Mouse (Mus musculus) inflammation-experienced regulatory T-cells, adult 6 months (primary cell): ENCODE results near the gene Srsf5. TPM values are rescaled to one million over a fixed set of nuclear protein-coding genes. Genes with fewer than 3 reads are reported as not detected.

Source experiments
- ATAC-seq: one replicate; pipeline ENCODE4 v1.8.0; 2017
- polyA plus RNA-seq, 3 experiments: library from polyadenylated mRNA; unstranded; fragments of 100-300 nt; shearing (Covaris generic); gene quantifications; one replicate each; pipeline ENCODE4 v1.2.1; 2017

Srsf5 gene
- polyA plus RNA-seq: 100 to 1,000 TPM; 316 to 665 (median 602) TPM

- ATAC-seq: peak; percentile 76
These were observed at the start of gene Srsf5 for GRCm38 (mm10) chr12:80945334-80945995. Gene Srsf5 (plus strand): TSS chr12:80945504.

DNA sequence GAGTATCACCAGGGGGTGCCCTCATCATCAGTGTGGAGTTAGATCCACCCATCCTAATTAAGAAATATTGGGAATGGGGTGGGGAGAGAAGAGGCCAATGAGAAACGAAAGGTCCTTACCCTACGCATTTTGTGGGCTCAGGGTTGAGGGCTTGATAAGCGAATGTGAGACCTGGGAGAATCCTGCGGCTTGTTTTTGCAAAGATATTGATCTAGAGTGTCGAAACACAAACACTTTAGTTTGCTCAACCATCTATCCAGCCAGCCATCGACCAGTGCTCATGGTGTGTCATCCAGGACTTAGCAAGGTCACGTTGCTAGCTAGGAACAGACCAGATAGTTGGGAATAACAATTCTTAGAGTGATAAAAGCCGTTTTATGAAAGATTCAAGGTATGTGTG, 35.7 kb upstream of the Srsf5 start:
- ATAC-seq: no peak

DNA sequence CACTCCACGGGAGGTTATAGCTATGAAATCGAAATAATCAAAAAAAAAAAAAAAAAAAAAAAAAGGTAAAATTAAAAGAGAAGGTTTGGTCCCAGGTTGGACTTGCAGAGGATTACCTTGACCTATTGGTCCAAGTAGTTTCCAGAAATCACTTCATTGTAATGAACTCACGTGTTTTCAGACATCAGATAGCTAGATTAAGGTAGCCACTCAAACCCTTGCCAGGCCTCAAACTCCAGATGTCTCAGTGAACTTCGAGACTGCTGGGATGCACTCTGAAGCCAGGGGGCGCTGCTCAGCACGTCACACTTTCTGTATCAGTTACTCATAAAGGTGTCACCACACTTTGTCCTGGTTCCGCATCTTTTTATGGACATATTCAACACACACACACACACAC, 27.5 kb upstream of the Srsf5 start:
- no peak for ATAC-seq

DNA sequence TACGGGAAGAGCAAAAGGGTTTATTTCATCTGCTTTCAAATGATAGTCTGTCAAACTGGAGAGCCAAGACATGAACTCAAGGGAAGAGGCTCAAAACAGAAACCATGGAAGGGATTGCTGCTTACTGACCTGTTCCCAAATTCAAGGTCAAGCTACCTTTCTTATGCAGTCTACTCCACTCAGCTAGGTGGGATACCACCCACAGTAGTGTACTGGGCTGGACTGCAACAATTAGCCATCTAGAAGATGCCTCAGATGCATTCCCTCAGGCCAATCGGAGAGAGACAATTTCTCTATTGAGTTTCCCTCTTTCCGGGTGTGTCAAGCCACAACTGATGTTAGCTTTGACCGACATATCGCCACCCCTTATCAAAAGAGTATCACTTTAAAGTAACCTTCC, 24.0 kb upstream of the Srsf5 start:
- ATAC-seq: no peak

DNA sequence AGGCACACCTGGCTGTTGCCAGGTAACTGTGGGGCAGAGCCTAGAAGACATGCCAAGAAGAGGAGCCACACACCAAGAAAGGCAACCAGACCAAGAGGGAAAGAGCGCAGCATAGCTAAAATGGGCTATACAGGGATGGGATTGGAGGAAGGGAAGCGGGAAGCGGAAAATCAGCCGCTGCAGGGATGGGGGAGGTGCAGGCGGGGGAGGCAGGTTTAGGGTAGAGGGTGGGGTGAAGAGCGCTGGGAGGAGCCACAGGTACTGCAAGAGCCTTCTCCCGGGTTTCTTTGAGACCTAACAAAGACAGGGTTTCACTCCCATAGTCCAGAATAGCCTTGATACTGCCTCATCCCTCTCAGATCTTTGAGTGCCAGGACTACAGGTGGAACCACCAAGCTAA, 22.4 kb upstream of the Srsf5 start:
- no peak for ATAC-seq

DNA sequence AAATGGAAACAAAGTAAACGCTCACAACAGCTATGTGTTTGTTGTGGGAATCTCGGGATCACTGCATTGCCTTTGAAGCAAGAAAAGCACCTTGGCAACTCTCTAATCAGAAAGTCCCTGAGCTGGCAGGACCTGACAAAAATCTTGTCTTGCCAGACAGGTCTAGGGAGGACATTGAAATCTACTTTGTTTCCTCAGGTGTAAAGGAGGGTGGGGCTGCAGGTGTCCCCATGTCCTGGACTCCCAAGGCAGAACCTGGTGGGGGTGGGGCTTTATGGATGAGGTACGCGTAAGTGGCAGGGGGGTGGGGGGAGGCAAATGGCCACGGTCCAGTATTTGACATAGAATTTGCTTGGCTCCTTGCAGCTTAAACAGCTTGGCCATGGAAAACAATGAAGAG, 21.7 kb upstream of the Srsf5 start:
- no peak for ATAC-seq

DNA sequence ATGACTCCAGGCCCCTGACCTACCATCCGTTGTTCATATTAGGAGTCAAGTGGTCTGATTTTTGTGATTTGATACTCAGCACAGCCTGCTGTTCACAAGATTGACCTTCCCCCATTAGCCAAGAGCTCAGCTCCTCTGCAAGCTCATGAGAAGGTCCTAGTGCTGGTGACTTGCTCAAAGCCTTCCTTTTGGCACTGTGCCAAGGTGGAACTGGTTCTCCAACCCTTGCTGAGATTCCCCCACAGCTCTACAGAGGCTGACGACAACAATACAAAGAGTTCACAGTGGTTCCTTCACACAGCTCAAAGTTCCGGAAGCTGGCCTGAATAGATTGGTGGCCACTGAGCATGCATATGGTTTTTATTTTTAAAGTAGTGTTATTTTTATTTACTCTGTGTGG, 21.1 kb upstream of the Srsf5 start:
- no peak for ATAC-seq

- no peak for ATAC-seq
These were observed 19.4 kb upstream of the Srsf5 start for GRCm38 (mm10) chr12:80925919-80926318.

DNA sequence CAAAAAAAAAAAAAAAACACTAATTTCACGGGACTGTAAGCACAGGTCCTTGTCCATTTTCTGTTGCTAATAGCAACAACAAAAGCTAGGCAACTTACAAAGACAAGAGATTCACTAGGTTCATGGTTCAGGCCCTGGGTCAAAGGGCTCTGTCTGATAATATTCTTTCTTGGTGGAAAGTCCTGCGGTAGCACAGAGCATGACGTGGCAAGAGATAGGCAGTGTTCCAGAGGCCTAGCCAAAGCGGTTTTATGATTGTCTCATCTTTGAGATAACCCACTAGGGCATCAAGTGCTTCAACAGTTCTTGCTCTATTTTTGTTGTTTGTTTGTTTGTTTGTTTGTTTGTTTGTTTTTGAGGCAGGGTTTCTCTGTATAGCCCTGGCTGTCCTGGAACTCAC, 18.8 kb upstream of the Srsf5 start:
- ATAC-seq: no peak

DNA sequence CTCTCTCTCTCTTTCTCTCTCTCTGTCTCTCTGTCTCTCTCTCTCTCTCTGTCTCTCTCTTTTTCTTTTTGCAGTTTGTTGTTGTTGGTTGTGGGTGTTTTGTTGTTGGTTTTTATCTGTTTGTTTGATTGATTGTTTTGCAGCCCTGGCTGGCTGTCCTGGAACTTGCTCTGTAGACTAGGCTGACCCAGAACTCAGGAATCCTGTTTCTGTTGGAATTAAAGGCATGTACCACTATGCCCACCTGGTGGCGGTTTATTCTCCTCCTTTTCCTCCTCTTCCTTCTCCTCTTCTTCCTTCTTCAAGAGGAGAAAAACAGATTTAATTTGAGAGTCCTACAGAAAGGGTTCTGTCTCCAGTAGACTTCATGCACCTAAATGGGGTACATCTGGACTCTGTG, 17.8 kb upstream of the Srsf5 start:
- ATAC-seq: no peak

GRCm38 (mm10) chr12:80928881-80929280, 16.4 kb upstream of the Srsf5 start:
- ATAC-seq: no peak

DNA sequence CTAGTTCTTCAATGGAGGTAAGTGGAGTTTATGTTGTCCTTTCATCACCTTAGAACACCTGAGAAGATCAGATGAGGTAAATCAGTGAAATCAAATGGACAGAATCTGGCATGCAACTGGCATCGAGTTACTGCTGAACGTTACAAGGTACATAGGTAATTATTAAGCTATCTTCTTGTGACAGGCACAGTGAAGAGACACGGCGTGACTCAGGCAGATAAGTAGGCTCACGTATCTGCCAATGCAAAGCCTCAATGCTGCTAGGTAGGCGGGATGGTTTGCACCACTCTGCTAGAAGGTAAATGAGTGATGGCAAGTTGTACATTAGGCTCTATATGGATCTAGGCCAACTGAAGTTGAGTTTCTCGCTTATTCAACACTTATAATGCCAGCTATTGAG, 15.2 kb upstream of the Srsf5 start:
- ATAC-seq: no peak

DNA sequence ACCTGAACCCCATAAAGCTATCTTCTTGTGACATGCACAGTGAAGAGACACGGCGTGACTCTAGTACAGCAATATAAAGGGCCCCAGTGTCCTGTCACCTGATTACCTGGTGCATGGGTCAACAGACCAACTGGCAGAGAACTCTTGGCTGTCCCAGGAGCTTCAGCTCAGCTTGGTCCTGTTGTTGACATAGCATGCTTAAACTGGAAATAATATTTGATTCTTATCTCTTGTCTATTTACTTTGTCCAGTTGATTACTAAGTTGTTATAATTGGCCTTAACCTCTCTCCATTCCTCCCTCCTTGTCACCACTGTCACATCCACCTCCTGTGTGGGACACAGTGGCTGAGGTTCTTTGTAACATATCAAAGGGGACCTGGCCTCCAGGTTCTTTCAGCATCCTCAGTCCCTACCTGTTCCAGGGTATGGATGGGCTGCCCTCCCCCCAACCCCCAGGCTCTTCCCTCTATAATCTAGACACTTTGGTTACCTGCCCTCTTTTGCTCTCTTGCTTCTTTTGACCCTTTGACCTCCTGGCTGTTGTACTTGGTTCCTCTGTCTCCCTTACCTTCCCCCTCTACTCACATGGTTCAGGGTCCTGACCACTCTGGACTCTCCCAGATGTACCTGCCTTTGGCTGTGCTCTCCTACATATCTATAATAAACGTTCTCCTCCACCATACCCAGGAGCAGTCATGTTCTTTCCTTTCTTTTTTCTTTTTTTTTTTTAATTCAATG, 13.7 kb upstream of the Srsf5 start:
- no peak for ATAC-seq

- no peak for ATAC-seq
These were observed 12.4 kb upstream of the Srsf5 start for GRCm38 (mm10) chr12:80932865-80933264.

GRCm38 (mm10) chr12:80936751-80937150, 8.6 kb upstream of the Srsf5 start:
- no peak for ATAC-seq

DNA sequence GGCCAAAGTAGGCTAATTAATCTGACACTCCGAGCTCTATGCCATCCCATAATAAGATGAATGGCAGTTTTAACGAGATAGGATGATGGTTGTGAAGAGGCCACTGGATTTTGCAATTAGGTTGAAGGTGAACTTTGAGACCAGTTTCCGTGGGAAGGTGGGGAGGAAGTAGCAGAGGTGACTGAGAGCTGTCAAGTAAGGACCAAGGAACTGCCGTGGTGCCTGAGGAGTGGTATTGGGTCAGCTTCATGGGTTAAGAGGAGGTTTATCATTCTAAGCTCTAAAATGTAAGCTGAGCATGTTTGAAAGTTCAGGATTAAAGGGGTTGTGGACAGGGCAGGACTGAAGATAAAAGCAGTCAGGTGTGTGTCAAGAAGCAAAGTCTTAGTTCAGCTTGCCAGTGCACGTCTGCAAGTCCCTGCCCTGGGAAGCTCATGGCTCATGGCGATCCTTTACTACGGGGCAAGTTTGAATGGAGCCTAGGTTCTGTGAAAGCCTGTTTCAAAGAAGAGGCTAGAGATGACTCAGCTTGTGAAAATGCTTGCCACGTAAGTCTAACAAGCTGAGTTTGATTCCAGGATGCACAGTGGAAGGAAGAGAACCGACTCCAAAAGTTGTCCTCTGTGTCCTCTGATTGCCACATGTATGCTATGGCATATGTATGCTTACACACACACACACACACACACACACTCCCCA, 7.8 kb upstream of the Srsf5 start:
- no peak for ATAC-seq

DNA sequence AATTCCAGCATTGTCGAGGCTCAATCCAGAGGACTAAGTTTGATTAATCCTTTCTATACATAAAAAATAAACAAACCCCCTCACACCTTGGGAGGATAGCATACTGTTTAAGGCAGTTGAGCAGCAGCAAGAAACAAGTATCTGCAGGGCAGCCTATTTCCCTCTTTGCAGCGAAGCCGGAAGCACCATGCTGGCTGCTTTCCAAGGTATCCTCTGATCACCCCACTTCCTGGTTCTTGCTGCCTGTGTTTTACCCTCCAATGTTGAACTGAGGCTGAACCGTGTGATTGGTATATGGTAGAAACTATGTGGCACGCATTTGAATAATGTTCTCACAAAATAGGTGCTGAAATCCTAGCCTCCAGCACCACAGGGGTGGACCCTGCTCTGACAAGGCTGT, 6.7 kb upstream of the Srsf5 start:
- peak; percentile 94 for ATAC-seq

DNA sequence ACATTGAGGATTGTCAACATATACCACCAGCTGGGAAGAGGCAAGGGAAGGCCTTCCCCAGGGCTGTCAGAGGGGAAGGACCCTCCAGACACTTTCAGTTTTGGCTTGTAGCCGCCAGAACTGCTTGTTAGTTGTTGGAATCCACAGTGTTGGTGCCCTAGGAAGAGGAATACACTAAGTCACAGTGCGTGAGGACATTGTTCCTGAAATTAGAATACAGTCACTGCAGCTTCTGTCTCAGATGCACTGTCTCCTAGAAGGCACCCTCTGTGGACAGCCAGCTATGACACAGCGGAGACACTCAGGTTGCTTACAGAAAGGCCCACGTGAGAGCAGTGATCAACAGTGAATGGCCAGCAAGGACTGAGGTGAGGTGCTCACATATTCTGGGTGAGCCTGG, 6.1 kb upstream of the Srsf5 start:
- ATAC-seq: no peak

- no peak for ATAC-seq
These were observed 3.4 kb upstream of the Srsf5 start for GRCm38 (mm10) chr12:80941886-80942285.

DNA sequence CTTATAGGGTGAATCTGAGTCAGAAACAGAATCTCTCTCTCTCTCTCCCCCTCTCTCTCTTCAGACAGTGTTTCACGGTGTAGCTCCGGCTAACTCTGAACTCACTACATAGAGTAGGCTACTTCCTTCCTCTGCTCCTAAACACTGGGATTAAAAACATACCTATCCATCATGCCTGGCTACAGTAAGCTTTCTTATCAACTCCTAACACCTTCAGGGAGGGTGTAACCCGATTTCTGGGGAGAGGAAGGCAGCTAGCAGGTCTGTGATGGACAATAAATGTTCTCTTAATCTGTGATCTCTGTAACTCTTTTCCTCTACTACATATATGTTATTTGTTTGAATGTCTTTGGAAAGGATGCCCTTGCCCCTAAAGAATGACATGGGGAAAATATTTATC, 1.9 kb upstream of the Srsf5 start:
- ATAC-seq: no peak

DNA sequence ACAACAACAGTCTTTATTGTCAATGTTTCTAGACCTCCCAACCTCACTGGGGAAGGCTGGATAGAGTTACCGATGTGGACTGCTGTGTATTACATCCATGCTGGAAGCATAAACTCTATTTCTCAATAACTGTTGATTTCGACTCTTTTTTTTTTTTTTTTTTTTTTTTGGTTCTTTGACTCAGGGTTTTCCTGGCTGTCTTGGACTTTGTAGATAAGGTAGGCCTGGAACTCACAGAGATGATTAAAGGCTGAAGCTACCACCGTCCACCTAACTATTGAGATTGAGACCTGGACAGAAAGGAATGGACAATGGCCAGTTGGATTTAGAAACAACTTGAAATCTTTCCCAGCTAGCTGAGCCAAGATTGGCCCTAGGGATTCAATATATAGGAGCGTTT, 1.1 kb upstream of the Srsf5 start:
- no peak for ATAC-seq

DNA sequence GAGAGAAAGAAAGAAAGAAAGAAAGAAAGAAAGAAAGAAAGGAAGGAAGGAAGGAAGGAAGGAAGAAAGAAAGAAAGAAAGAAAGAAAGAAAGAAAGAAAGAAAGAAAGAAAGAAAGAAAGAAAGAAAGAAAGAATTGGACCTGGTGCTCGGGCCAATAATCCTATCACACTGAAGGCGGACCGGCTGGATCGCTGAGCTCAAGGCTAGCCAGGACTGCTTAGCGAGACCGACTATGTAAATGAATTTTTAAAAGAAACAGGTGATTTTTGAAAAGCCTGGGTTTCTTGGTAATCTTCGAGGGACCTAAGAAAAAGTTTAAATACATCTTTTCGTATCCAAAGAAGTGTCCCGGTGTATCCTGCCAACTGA, 356 bp upstream of the Srsf5 start:
- ATAC-seq: peak; percentile 8

DNA sequence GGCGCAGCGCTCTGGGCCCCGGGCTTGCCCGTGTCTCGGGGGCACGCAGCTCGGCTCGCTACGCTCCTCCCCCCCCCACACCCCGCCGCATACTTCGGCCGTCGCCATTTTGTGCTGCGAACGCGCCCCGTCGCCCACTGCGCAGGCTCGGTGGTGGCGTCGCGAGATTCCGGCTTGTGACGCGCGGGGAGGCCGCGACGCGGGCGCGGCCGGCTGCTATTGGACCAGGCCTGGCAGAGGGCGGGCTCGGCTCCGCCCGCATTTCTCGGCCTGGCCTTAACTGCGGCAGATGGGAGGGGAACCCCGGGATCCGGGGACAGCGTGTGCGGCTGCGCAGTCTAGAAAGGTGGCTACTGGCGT, 672 bp downstream of the Srsf5 start:
- ATAC-seq: peak; percentile 85

DNA sequence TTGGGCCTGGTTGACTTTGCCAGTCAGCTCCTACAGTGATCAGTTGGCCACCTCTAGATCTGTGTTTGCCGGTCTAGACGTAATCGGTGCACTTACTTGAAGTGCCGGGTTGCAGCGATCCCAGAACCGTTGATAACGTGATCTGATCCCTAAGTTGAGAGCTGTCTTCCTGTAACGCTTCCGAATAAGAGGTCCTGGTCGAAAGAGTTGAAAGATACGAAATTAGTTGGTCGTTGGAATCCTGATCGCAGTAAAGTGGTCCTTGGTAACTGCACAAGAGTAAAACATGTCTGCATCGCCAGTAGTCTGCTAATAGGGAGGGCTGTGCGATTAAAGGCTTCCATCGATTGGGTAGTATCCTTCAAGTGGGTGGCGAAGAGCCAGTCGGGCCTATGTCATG, 2.9 kb downstream of the Srsf5 start:
- no peak for ATAC-seq
